2 mouse cellular contexts compared by ENCODE assay signal in genomic region chr4:129194280-129194679, GRCm38 (mm10).
TF ChIP-seq lines count a peak whose summit lies in the region.

No protein-coding gene starts in this region.

TF ChIP-seq in CH12.LX, 34 proteins besides CTCF, POLR2A, EP300 and RAD21 (continued from another document):
- peak; percentile 44 for TF ChIP-seq ZKSCAN1 (IDR thresholded peaks at IDR 0.05; ENCODE audit: borderline replicate concordance, low read depth, low read length)

TF ChIP-seq in MEL, 35 proteins besides CTCF, POLR2A, EP300 and RAD21 (continued from another document):
- TF ChIP-seq TAL1 (IDR thresholded peaks at IDR 0.05; ENCODE audit: low read length) (no peak), ZKSCAN1 (IDR thresholded peaks at IDR 0.05; ENCODE audit: low read depth, low read length) (peak; percentile 52; the same call in 1 of the 2 replicates), SIN3A (IDR thresholded peaks at IDR 0.05; ENCODE audit: low read length) (no peak), MAZ (IDR thresholded peaks at IDR 0.05; ENCODE audit: low read depth, low read length) (no peak)
